Mouse (Mus musculus): ENCODE results near the gene Mapk8.

DNA sequence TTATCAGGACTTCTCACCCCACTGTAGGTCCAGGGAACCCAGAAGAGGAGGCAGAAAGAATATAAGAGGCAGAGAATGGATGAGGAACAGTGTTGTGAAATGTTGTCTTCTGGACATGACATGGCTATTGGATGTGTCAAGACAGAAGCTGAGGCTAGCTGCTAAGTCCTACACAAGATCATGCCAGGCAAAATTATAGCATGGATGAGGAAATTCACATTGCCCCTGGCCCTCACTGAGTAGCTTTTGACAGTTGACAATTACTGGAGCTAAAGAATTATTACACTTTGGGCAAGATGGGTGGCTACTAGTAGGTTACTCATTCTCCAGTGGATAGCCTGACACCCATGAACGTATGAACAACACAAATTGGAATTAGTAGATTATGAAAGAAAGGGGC, 31.2 kb downstream of the Mapk8 start:
- TF ChIP-seq POLR2A (IDR thresholded peaks at IDR 0.05; ENCODE audit: low read depth, low read length), result no peak
- no peak for TF ChIP-seq CTCF (IDR thresholded peaks at IDR 0.05; ENCODE audit: borderline replicate concordance, insufficient read depth, low read length)

All from embryonic fibroblast, embryonic 13.5 days (primary cell).